Mouse (Mus musculus) spleen, adult 2 months (tissue): ENCODE data around the gene Slc39a13.

Experiments
- CTCF ChIP-seq: fragments of 200-500 bp; IDR thresholded peaks from 2 replicates; pipeline ENCODE4 v1.5.1; 2011; ENCODE audit warnings: mild to moderate bottlenecking, inconsistent platforms; ENCODE audit not compliant: insufficient read depth, insufficient read length, insufficient replicate concordance; ENCODE audit errors: extremely low read depth
- POLR2A ChIP-seq: fragments of 200-500 bp; IDR thresholded peaks from 2 replicates; pipeline ENCODE4 v1.6.1; 2011; ENCODE audit warnings: low read depth, low read length, inconsistent platforms

GRCm38 (mm10) chr2:91085494-91086391, 15.5 kb upstream of the Slc39a13 start:
- TF ChIP-seq CTCF (no peak), POLR2A (no peak)
